In the genomic region with DNA sequence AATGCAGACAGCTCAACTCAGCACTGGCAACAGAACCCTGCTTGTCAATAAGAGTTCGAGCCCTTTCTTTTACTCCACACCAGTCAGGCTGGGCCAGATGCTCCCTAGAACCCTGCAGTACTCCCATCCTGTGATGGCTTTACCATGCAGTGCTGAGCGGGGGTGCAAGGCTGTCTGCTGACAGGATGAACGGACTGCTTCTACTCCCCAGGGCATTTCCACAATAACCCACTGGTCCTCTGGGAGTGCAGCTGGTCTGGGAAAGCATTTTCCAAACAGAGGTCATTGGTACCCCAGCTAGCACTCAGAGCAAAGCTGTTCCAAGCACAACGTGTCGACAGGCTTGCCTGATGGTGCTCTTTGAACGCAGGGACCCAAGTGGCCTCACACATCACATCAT, we compare ENCODE assay signal across 22 mouse cellular contexts.
DNase-seq lines count a peak whose midpoint lies in the region; ATAC-seq and TF ChIP-seq lines count a peak whose summit lies in the region.
"Had no signal": no experiment of that assay in that cellular context is flagged by ENCODE, and none has a peak within 500 bp of the region (broad histone marks: within the 10 kb centered on the region; RNA-seq: fewer than 3 reads in every experiment).

No protein-coding gene starts in this region.

- no peaks in the 10 kb centered on the region for H3K9me3 ChIP-seq in intestine, postnatal 0 days (ENCODE audit: control insufficient read depth)
- no peaks in the 10 kb centered on the region for H3K9me3 ChIP-seq in intestine, embryonic 16.5 days (ENCODE audit: control insufficient read depth, low read length)
- H3K9me3 ChIP-seq: embryonic facial prominence, embryonic 12.5 days; heart, embryonic 10.5 days; hindbrain, embryonic 12.5 days had no signal

- DNase-seq in heart, adult 11 months: peak; percentile 96
- no peak for DNase-seq in heart, postnatal 36 days
- DNase-seq in lung, postnatal 10 days: peak; percentile 45
- no peak for DNase-seq in lung, adult 2 months
- no peak for DNase-seq in urinary bladder, postnatal 10 days (ENCODE audit: low spot score)
- DNase-seq: adrenal gland, adult 2 months; adrenal gland, postnatal 14 days; cerebellum, adult 11 months; cerebellum, adult 2 months; cerebellum, adult 9-11 months; cerebellum, postnatal 25 days; forebrain, postnatal 0 days; heart, postnatal 10 days had no signal

- 52% methylated on average over 6 of the region's 6 CpGs for WGBS in intestine, postnatal 0 days
- 55% methylated on average over 6 of the region's 6 CpGs for WGBS in intestine, embryonic 16.5 days
- WGBS in lung, adult 2 months: 72% methylated on average over 6 of the region's 6 CpGs

- TF ChIP-seq POLR2A in lung, adult 2 months (IDR thresholded peaks at IDR 0.05; ENCODE audit: borderline replicate concordance, extremely low read depth, low read depth, low read length): no peak

- H3K36me3 ChIP-seq in intestine, postnatal 0 days (ENCODE audit: control insufficient read depth, insufficient read depth): no peaks in the 10 kb centered on the region
- no peaks in the 10 kb centered on the region for H3K36me3 ChIP-seq in intestine, embryonic 16.5 days (ENCODE audit: control insufficient read depth, insufficient read depth, low read length)
- H3K36me3 ChIP-seq: embryonic facial prominence, embryonic 12.5 days; embryonic facial prominence, embryonic 15.5 days; hindbrain, embryonic 12.5 days; hindbrain, embryonic 15.5 days had no signal

- no peak for ATAC-seq in intestine, postnatal 0 days
- no peak for ATAC-seq in intestine, embryonic 16.5 days
- ATAC-seq: CD4-positive, CD25-positive, alpha-beta regulatory T cell, adult 4 months; forebrain, embryonic 14.5 days; forebrain, postnatal 0 days had no signal

- H3K9ac ChIP-seq in intestine, postnatal 0 days (ENCODE audit: low read depth, low read length): no peak overlapping the region
- H3K9ac ChIP-seq in intestine, embryonic 16.5 days (ENCODE audit: low read depth, low read length): no peak overlapping the region
- H3K9ac ChIP-seq: embryonic facial prominence, embryonic 12.5 days; embryonic facial prominence, embryonic 15.5 days; forebrain, postnatal 0 days; hindbrain, embryonic 12.5 days; hindbrain, embryonic 15.5 days had no signal

- H3K4me3 ChIP-seq in intestine, postnatal 0 days (ENCODE audit: low read depth, low read length): no peak overlapping the region
- no peak overlapping the region for H3K4me3 ChIP-seq in intestine, embryonic 16.5 days (ENCODE audit: low read length)
- H3K4me3 ChIP-seq in lung, adult 2 months (replicated peaks; ENCODE audit: extremely low read depth, low read depth, low read length): no peak overlapping the region
- H3K4me3 ChIP-seq: embryonic facial prominence, embryonic 12.5 days; embryonic facial prominence, embryonic 15.5 days; heart, embryonic 10.5 days; hindbrain, embryonic 12.5 days; hindbrain, embryonic 15.5 days had no signal

- no peak overlapping the region for H3K4me2 ChIP-seq in intestine, postnatal 0 days (replicated peaks; ENCODE audit: low read depth)
- H3K4me2 ChIP-seq in intestine, embryonic 16.5 days (ENCODE audit: low read depth, low read length): no peak overlapping the region
- H3K4me2 ChIP-seq: embryonic facial prominence, embryonic 12.5 days; embryonic facial prominence, embryonic 15.5 days; hindbrain, embryonic 12.5 days; hindbrain, embryonic 15.5 days had no signal

- H3K4me1 ChIP-seq in intestine, postnatal 0 days (replicated peaks; ENCODE audit: control insufficient read depth, insufficient read depth, low read length): 0 out of 2 replicates have a peak, but pooled peaks cover 3% of the 10 kb centered on the region
- H3K4me1 ChIP-seq in intestine, embryonic 16.5 days (ENCODE audit: control insufficient read depth, insufficient read depth, low read length): no peaks in the 10 kb centered on the region
- no peaks in the 10 kb centered on the region for H3K4me1 ChIP-seq in lung, adult 2 months (ENCODE audit: control insufficient read depth, insufficient read depth, low read length)
- H3K4me1 ChIP-seq: embryonic facial prominence, embryonic 12.5 days; embryonic facial prominence, embryonic 15.5 days; hindbrain, embryonic 12.5 days; hindbrain, embryonic 15.5 days had no signal

- peak overlapping the region; percentile 16; the same call in 1 of the 2 replicates for H3K27ac ChIP-seq in intestine, postnatal 0 days (ENCODE audit: low read depth, low read length)
- H3K27ac ChIP-seq in intestine, embryonic 16.5 days (ENCODE audit: low read length): no peak overlapping the region
- H3K27ac ChIP-seq: embryonic facial prominence, embryonic 12.5 days; embryonic facial prominence, embryonic 15.5 days; heart, embryonic 10.5 days; hindbrain, embryonic 12.5 days; hindbrain, embryonic 15.5 days had no signal

- H3K27me3 ChIP-seq in intestine, postnatal 0 days (replicated peaks; ENCODE audit: control insufficient read depth, insufficient read depth, low read length): no peaks in the 10 kb centered on the region
- H3K27me3 ChIP-seq in intestine, embryonic 16.5 days (replicated peaks; ENCODE audit: control insufficient read depth, insufficient read depth, low read length): no peaks in the 10 kb centered on the region
- H3K27me3 ChIP-seq: embryonic facial prominence, embryonic 12.5 days; embryonic facial prominence, embryonic 15.5 days; hindbrain, embryonic 15.5 days had no signal

- intact Hi-C loops in heart, postnatal 36 days (cut with DNase I): no loop called here

- TF ChIP-seq CTCF in intestine, postnatal 0 days (IDR thresholded peaks at IDR 0.05; ENCODE audit: low read depth): no peak
- TF ChIP-seq CTCF in lung, adult 2 months (IDR thresholded peaks at IDR 0.05; ENCODE audit: insufficient read depth, low read length): no peak

Comparison
In these comparisons a context has a peak if more than half of its experiments do, and no peak if none do; other contexts are left out.
1. DNase-seq: peak in heart, adult 11 months (single experiment) and lung, postnatal 10 days (single experiment); none in heart, postnatal 36 days (0 of 2), lung, adult 2 months (single experiment) and urinary bladder, postnatal 10 days (single experiment).